Mouse (Mus musculus) T-helper 17 cell (primary cell): Measurements from ENCODE around the gene Cbfb.

ENCODE experiments used
- in situ Hi-C, 2 experiments: fragments of 300-600 bp; cut with MboI, MseI; formaldehyde crosslinking; loops; 1 replicate in 1 of 2; 2 replicates in 1 of 2; pipeline ENCODE4 v1.15.1; 2025; ENCODE audit warnings: high pct_unique_total_duplicates in 2 of 2

Gene Cbfb

GRCm38 (mm10) chr8:105237442-105238142 is 67.1 kb downstream of the Cbfb start:
- in situ Hi-C loops = no loop called here

GRCm38 (mm10) chr8:105241016-105241415 is 70.5 kb downstream of the Cbfb start:
- in situ Hi-C loops = no loop called here

GRCm38 (mm10) chr8:105251954-105252353 is 81.5 kb downstream of the Cbfb start:
- in situ Hi-C loops = loop anchor here (10.0 kb wide), 2 partner anchors 127 to 1007 kb away; partner anchors contain the start of gene Tk2 (in 1 of the 2)

- in situ Hi-C loops = loop anchor here (10.0 kb wide), 2 partner anchors 128 to 1008 kb away; partner anchors contain the start of gene Tk2 (in 1 of the 2)
Measured at GRCm38 (mm10) chr8:105252680-105253537, 82.4 kb downstream of the Cbfb start.

- in situ Hi-C loops = loop anchor here (10.0 kb wide), 2 partner anchors 129 to 1009 kb away; partner anchors contain the start of gene Tk2 (in 1 of the 2)
Measured at GRCm38 (mm10) chr8:105253766-105254151, 83.3 kb downstream of the Cbfb start.

GRCm38 (mm10) chr8:105254152-105254965 is 83.9 kb downstream of the Cbfb start:
- in situ Hi-C loops = loop anchor here (10.0 kb wide), 2 partner anchors 130 to 1010 kb away; partner anchors contain the start of gene Tk2 (in 1 of the 2)

- in situ Hi-C loops = loop anchor here (5.0 to 10.0 kb wide), 3 partner anchors 130 to 1010 kb away; partner anchors contain the start of genes Cdh16 (in 1 of the 2) and Tk2 (in 1 of the 2)
Measured at GRCm38 (mm10) chr8:105254966-105255350, 84.5 kb downstream of the Cbfb start, which contains the start of gene B3gnt9. TSS of gene B3gnt9 (minus strand) at chr8:105255153.

GRCm38 (mm10) chr8:105257318-105258114 is 87.0 kb downstream of the Cbfb start:
- in situ Hi-C loops = loop anchor here (5.0 to 10.0 kb wide), 3 partner anchors 133 to 1013 kb away; partner anchors contain the start of genes Cdh16 (in 1 of the 2) and Tk2 (in 1 of the 2)

- in situ Hi-C loops = loop anchor here (5.0 to 10.0 kb wide), 3 partner anchors 134 to 1014 kb away; partner anchors contain the start of genes Cdh16 (in 1 of the 2) and Tk2 (in 1 of the 2)
Measured at GRCm38 (mm10) chr8:105258911-105259720, 88.6 kb downstream of the Cbfb start.

GRCm38 (mm10) chr8:105259721-105260320 is 89.3 kb downstream of the Cbfb start:
- in situ Hi-C loops = loop anchor here (5.0 to 10.0 kb wide), 3 partner anchors 135 to 1015 kb away; partner anchors contain the start of genes Cdh16 (in 1 of the 2) and Tk2 (in 1 of the 2)

- in situ Hi-C loops = no loop called here
Measured at GRCm38 (mm10) chr8:105260371-105261099, 90.1 kb downstream of the Cbfb start.

- in situ Hi-C loops = no loop called here
Measured at GRCm38 (mm10) chr8:105261326-105261980, 91.0 kb downstream of the Cbfb start.

- in situ Hi-C loops = no loop called here
Measured at GRCm38 (mm10) chr8:105263244-105263912, 92.9 kb downstream of the Cbfb start.

- in situ Hi-C loops = no loop called here
Measured at GRCm38 (mm10) chr8:105264024-105264982, 93.8 kb downstream of the Cbfb start, which contains the start of the genes Tradd and Fbxl8. TSS of gene Tradd (minus strand) at chr8:105264609. TSS of gene Fbxl8 (plus strand) at chr8:105264648.

GRCm38 (mm10) chr8:105265128-105265527 is 94.7 kb downstream of the Cbfb start:
- in situ Hi-C loops = no loop called here

GRCm38 (mm10) chr8:105266775-105267174 is 96.3 kb downstream of the Cbfb start:
- in situ Hi-C loops = no loop called here
